ENCODE assay signal across 13 mouse cellular contexts in genomic region chr8:94980976-94981375, GRCm38 (mm10). TPM values are rescaled to one million over a fixed set of nuclear protein-coding genes. Genes with fewer than 3 reads are reported as not detected.
DNase-seq lines count a peak whose midpoint lies in the region; ATAC-seq and TF ChIP-seq lines count a peak whose summit lies in the region.
"Had no signal": no experiment of that assay in that cellular context is flagged by ENCODE, and none has a peak within 500 bp of the region (broad histone marks: within the 10 kb centered on the region; RNA-seq: fewer than 3 reads in every experiment).

No protein-coding gene starts in this region.

- 42% methylated on average over 8 of the region's 8 CpGs for WGBS in neural tube, embryonic 14.5 days
- 55% methylated on average over 8 of the region's 8 CpGs for WGBS in neural tube, embryonic 15.5 days
- 25% methylated on average over 8 of the region's 8 CpGs for WGBS in liver, embryonic 14.5 days (ENCODE audit: insufficient replicate concordance)

- H3K4me2 ChIP-seq in neural tube, embryonic 14.5 days (ENCODE audit: low read depth, low read length), result no peak overlapping the region
- H3K4me2 ChIP-seq in neural tube, embryonic 15.5 days, result no peak overlapping the region
- no peak overlapping the region for H3K4me2 ChIP-seq in liver, embryonic 14.5 days (ENCODE audit: low read depth)
- H3K4me2 ChIP-seq: embryonic facial prominence, embryonic 13.5 days had no signal

- peaks cover 36% of the 10 kb centered on the region for H3K4me1 ChIP-seq in neural tube, embryonic 14.5 days (ENCODE audit: control insufficient read depth, insufficient read depth, low read length)
- peaks cover 65% of the 10 kb centered on the region for H3K4me1 ChIP-seq in neural tube, embryonic 15.5 days
- H3K4me1 ChIP-seq in liver, embryonic 14.5 days (replicated peaks; ENCODE audit: control insufficient read depth in 2 of 2, insufficient read depth in 2 of 2, low read length in 1 of 2), result peaks cover 32 to 37% of the 10 kb centered on the region in 2 experiments

- no peak overlapping the region for H3K9ac ChIP-seq in neural tube, embryonic 14.5 days (replicated peaks; ENCODE audit: low read depth, low read length)
- H3K9ac ChIP-seq in neural tube, embryonic 15.5 days (replicated peaks), result no peak overlapping the region
- no peak overlapping the region for H3K9ac ChIP-seq in liver, embryonic 14.5 days (replicated peaks)
- H3K9ac ChIP-seq: embryonic facial prominence, embryonic 13.5 days had no signal

- TF ChIP-seq CTCF in liver, embryonic 14.5 days (IDR thresholded peaks at IDR 0.05; ENCODE audit: low read depth), result peak; percentile 17; the same call in 1 of the 2 replicates

- no peak for ATAC-seq in neural tube, embryonic 14.5 days (ENCODE audit: low read depth)
- ATAC-seq in neural tube, embryonic 15.5 days (ENCODE audit: low FRiP score), result no peak
- no peak for ATAC-seq in liver, embryonic 14.5 days (ENCODE audit: insufficient read depth)

- H3K36me3 ChIP-seq in neural tube, embryonic 14.5 days (ENCODE audit: control insufficient read depth, insufficient read depth, low read length), result no peaks in the 10 kb centered on the region
- H3K36me3 ChIP-seq in neural tube, embryonic 15.5 days, result no peaks in the 10 kb centered on the region
- no peaks in the 10 kb centered on the region for H3K36me3 ChIP-seq in liver, embryonic 14.5 days (replicated peaks; ENCODE audit: control insufficient read depth, insufficient read depth, low read depth)
- H3K36me3 ChIP-seq: embryonic facial prominence, embryonic 13.5 days had no signal

- TF ChIP-seq EP300 in liver, embryonic 14.5 days (IDR thresholded peaks at IDR 0.05; ENCODE audit: low read depth), result no peak

- no peak overlapping the region for H3K4me3 ChIP-seq in neural tube, embryonic 14.5 days (ENCODE audit: low read depth, low read length)
- no peak overlapping the region for H3K4me3 ChIP-seq in neural tube, embryonic 15.5 days (replicated peaks)
- no peak overlapping the region for H3K4me3 ChIP-seq in liver, embryonic 14.5 days (ENCODE audit: insufficient read depth in 1 of 2, low read depth in 2 of 2, low read length in 2 of 2)
- H3K4me3 ChIP-seq: embryonic facial prominence, embryonic 13.5 days had no signal

- H3K27ac ChIP-seq in neural tube, embryonic 14.5 days (ENCODE audit: low read depth, low read length), result peak overlapping the region; percentile 2; the same call in 1 of the 2 replicates
- H3K27ac ChIP-seq in neural tube, embryonic 15.5 days (replicated peaks), result no peak overlapping the region
- no peak overlapping the region for H3K27ac ChIP-seq in liver, embryonic 14.5 days
- H3K27ac ChIP-seq: embryonic facial prominence, embryonic 13.5 days had no signal

- DNase-seq in kidney, adult 11 months, result peak; percentile 50
- DNase-seq in kidney, postnatal 14 days, result no peak
- peak; percentile 52 for DNase-seq in kidney, adult 9 months
- DNase-seq in liver, embryonic 14.5 days (ENCODE audit: low read depth in 3 of 3, low spot score in 3 of 3), result no peak
- DNase-seq in ovary, postnatal 10 days (ENCODE audit: low spot score), result no peak
- DNase-seq in layer of hippocampus, postnatal 36 days, result no peak
- DNase-seq: adrenal gland, adult 8-10 months; heart, postnatal 10 days; lung, postnatal 4 days had no signal

- no peaks in the 10 kb centered on the region for H3K9me3 ChIP-seq in neural tube, embryonic 14.5 days (ENCODE audit: control insufficient read depth, low read length)
- no peaks in the 10 kb centered on the region for H3K9me3 ChIP-seq in neural tube, embryonic 15.5 days (replicated peaks)
- H3K9me3 ChIP-seq in liver, embryonic 14.5 days (ENCODE audit: control insufficient read depth, low read length), result no peaks in the 10 kb centered on the region
- H3K9me3 ChIP-seq: embryonic facial prominence, embryonic 13.5 days had no signal

- no peaks in the 10 kb centered on the region for H3K27me3 ChIP-seq in neural tube, embryonic 14.5 days (ENCODE audit: control insufficient read depth, insufficient read depth, low read length)
- no peaks in the 10 kb centered on the region for H3K27me3 ChIP-seq in neural tube, embryonic 15.5 days (replicated peaks)
- H3K27me3 ChIP-seq in liver, embryonic 14.5 days (ENCODE audit: control insufficient read depth, insufficient read depth, low read length), result no peaks in the 10 kb centered on the region

RNA-seq across cellular contexts. Expression of gene Adgrg1, which starts 6.4 kb away (rescaled TPM):
- polyA plus RNA-seq in neural tube, embryonic 14.5 days (2014; fragmentation: Nextera tagmentation; extraction: Ambion mirVana), result 93.5 and 116 TPM in 2 replicates
- polyA plus RNA-seq in neural tube, embryonic 15.5 days (2015; fragmentation: Nextera tagmentation; extraction: Ambion mirVana), result 80.9 and 96.9 TPM in 2 replicates
- polyA plus RNA-seq in liver, embryonic 14.5 days (2012; rRNA removed), result 46.8 and 55.8 TPM in 2 replicates
- polyA plus RNA-seq in liver, embryonic 14.5 days (2014; fragmentation: Nextera tagmentation; extraction: Ambion mirVana), result 41.1 and 59.5 TPM in 2 replicates
- total RNA-seq in layer of hippocampus, postnatal 36 days (2021), result 100 to 1,000 TPM in 1 of 2 experiments, 10 to 100 TPM in 1; 79.5 to 104 TPM

RNA-seq across cellular contexts. Expression of gene Adgrg3, which starts 36.5 kb away (rescaled TPM):
- polyA plus RNA-seq in neural tube, embryonic 14.5 days (2014; fragmentation: Nextera tagmentation; extraction: Ambion mirVana), result 1.1 and 2.0 TPM in 2 replicates
- 0.95 and 4.7 TPM in 2 replicates for polyA plus RNA-seq in neural tube, embryonic 15.5 days (2015; fragmentation: Nextera tagmentation; extraction: Ambion mirVana)
- 8.3 and 9.6 TPM in 2 replicates for polyA plus RNA-seq in liver, embryonic 14.5 days (2012; rRNA removed)
- polyA plus RNA-seq in liver, embryonic 14.5 days (2014; fragmentation: Nextera tagmentation; extraction: Ambion mirVana), result 4.9 and 5.8 TPM in 2 replicates
- under 1 TPM; 0.17 to 0.66 TPM for total RNA-seq in layer of hippocampus, postnatal 36 days (2021)

RNA-seq across cellular contexts. Expression of gene Adgrg5, which starts 57.5 kb away (rescaled TPM):
- polyA plus RNA-seq in neural tube, embryonic 14.5 days (2014; fragmentation: Nextera tagmentation; extraction: Ambion mirVana), result 0.11 and 0.21 TPM in 2 replicates
- 0.28 and 1.3 TPM in 2 replicates for polyA plus RNA-seq in neural tube, embryonic 15.5 days (2015; fragmentation: Nextera tagmentation; extraction: Ambion mirVana)
- 0.45 and 0.54 TPM in 2 replicates for polyA plus RNA-seq in liver, embryonic 14.5 days (2012; rRNA removed)
- 0.14 and 0.67 TPM in 2 replicates for polyA plus RNA-seq in liver, embryonic 14.5 days (2014; fragmentation: Nextera tagmentation; extraction: Ambion mirVana)
- not detected for total RNA-seq in layer of hippocampus, postnatal 36 days (2021)
- total RNA-seq: left cerebral cortex, adult 18-20 months had no signal

Comparison
In these comparisons a context has a peak if more than half of its experiments do, and no peak if none do; other contexts are left out.
1. DNase-seq: peak in kidney, adult 11 months (single experiment) and kidney, adult 9 months (single experiment); none in kidney, postnatal 14 days (single experiment), liver, embryonic 14.5 days (0 of 3), ovary, postnatal 10 days (single experiment) and layer of hippocampus, postnatal 36 days (0 of 2).